Mouse (Mus musculus) E14TG2a.4 (cell line): Measurements from ENCODE around the gene Tnrc6a.

Experiments
- H3K27me3 ChIP-seq: 2 replicates; pipeline ENCODE4 v1.6.1; 2014; ENCODE audit warnings: low read length, control low read depth; ENCODE audit not compliant: insufficient read depth
- H3K36me3 ChIP-seq: 2 replicates; pipeline ENCODE4 v1.6.1; 2014; ENCODE audit warnings: low read length, control low read depth; ENCODE audit not compliant: insufficient read depth
- H3K4me1 ChIP-seq: replicated peaks from 2 replicates; pipeline ENCODE4 v1.6.1; 2014; ENCODE audit warnings: low read depth, low read length, control low read depth
- H3K4me3 ChIP-seq: replicated peaks from 2 replicates; pipeline ENCODE4 v1.5.1; 2014; ENCODE audit warnings: mild to moderate bottlenecking, low read length
- H3K9me3 ChIP-seq: 2 replicates; pipeline ENCODE4 v1.6.1; 2014; ENCODE audit warnings: low read length, control low read depth
- CTCF ChIP-seq: conservative IDR thresholded peaks from 2 replicates; pipeline ENCODE4 v1.5.1; 2014; ENCODE audit warnings: low read length
- NANOG ChIP-seq: IDR thresholded peaks from 2 replicates; pipeline ENCODE4 v1.6.1; 2014; ENCODE audit warnings: borderline replicate concordance, low read length, mixed read lengths
- POU5F1 ChIP-seq: IDR thresholded peaks from 2 replicates; pipeline ENCODE4 v1.6.1; 2014; ENCODE audit warnings: low read length, borderline replicate concordance

Gene Tnrc6a

DNA sequence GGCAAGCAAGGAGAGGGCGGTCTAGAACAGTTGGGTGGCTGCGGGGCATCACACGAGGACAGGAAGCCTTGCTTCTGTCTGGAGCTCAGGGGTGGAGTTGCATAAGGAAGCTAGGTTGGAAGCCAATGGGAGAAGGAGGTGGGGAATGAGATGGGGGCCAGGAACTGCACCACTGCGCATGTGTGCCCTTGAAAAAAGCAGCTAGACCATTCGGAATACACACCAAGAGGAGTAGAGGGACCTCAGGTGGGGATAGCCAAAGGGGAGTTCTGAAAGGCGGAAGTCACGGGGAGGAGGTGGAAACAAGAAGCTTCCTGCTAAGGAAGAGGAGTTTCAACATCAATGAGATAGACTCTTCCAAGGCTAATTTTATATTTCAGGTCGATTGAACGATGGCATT is 77.0 kb downstream of the Tnrc6a start:
- peaks cover 4% of the 10 kb centered on the region; the same call in 1 of the 2 replicates for H3K36me3 ChIP-seq
- TF ChIP-seq NANOG (no peak), CTCF (no peak), POU5F1 (no peak)
- no peaks in the 10 kb centered on the region for H3K27me3 ChIP-seq
- peaks cover 43% of the 10 kb centered on the region for H3K4me1 ChIP-seq
- peak overlapping the region; percentile 20; the same call in 1 of the 2 replicates for H3K4me3 ChIP-seq
- no peaks in the 10 kb centered on the region for H3K9me3 ChIP-seq

DNA sequence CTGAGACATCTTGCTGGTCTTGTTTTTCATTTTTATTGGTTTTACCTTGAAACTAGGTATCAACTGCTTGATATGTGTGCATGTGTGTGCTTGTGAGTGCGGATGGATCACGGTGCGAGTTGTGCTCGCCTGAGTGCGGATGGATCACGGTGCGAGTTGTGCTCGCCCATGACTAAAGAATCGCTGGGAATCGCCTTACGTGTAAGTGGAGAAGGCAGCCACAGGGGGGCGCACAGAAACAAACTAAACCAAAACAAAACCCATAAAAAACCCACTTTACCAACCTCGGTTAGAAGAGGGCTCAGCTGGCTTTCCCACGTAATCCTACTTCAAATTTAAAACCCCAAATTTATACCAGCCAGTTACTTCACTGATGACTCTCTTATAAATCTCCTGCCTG is 81.6 kb downstream of the Tnrc6a start:
- Histone ChIP-seq H3K9me3 (no peaks in the 10 kb centered on the region), H3K36me3 (no peaks in the 10 kb centered on the region), H3K4me3 (no peak overlapping the region), H3K4me1 (peaks cover 63% of the 10 kb centered on the region), H3K27me3 (no peaks in the 10 kb centered on the region)
- TF ChIP-seq CTCF (peak; percentile 56), POU5F1 (no peak)

DNA sequence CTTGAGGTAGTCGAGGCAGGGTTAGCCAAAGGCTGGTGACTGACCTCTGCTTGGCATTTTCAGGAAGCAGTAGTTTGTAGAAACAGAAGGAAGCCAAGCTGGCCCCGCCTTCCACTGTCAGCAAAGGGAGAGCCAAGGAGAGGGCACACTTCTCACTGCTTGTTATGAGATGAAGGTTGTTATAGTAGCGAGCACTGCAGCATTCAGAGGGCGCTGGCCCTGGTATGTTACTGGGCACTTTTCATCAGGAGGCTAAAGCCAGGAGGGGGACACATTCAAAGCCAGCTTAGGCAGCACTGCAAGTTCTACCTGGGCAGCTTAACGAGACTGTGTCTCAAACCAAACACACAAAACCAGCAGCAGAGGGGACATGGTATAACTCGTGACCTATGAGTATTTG is 83.9 kb downstream of the Tnrc6a start:
- Histone ChIP-seq H3K36me3 (no peaks in the 10 kb centered on the region), H3K9me3 (no peaks in the 10 kb centered on the region), H3K27me3 (no peaks in the 10 kb centered on the region), H3K4me3 (no peak overlapping the region), H3K4me1 (peaks cover 68% of the 10 kb centered on the region)
- TF ChIP-seq CTCF (no peak), POU5F1 (no peak), NANOG (no peak)

DNA sequence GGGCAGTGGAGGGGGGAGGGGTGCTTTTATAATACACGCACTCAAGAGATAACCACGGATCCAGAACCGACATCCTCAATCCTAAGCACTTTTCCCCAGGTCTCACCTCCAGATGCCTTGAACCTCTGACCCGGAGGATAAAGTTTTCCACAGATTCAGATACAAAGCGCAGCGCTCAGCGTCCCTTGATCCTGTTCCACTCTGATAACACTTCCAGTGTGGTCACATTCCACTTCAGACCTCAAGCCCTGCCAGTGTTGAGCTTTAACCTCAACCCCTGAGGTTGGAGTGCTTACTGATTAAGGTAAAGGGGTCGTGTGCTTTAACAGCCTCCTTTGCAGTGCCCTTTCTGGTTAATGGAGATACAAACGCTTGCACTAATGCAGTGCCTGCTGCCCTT is 86.2 kb downstream of the Tnrc6a start:
- H3K9me3 ChIP-seq, result no peaks in the 10 kb centered on the region
- H3K4me1 ChIP-seq, result peaks cover 80% of the 10 kb centered on the region
- H3K27me3 ChIP-seq, result no peaks in the 10 kb centered on the region
- H3K36me3 ChIP-seq, result no peaks in the 10 kb centered on the region
- TF ChIP-seq POU5F1, result no peak
- no peak for TF ChIP-seq NANOG
- no peak for TF ChIP-seq CTCF
- peak overlapping the region; percentile 66 for H3K4me3 ChIP-seq

DNA sequence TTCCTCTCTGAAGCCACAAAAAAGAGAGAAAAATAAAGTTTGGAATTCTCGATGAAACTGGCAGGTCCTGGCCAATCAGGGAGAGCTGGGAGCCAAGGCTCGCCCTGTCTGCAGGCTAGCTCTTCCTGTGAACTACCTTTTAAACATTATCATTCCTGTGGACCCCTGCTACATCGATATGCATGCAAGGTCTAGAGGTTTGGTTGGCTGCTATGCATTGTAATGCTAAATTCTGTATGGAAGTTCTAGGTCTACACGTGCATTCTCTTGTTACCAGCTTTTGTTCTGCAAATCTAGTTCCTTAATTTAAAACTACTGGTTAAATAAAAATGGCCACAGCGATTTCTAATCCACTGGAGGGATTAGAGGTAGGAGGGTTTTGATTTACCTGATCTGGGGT is 87.8 kb downstream of the Tnrc6a start:
- H3K4me1 ChIP-seq, result peaks cover 86% of the 10 kb centered on the region
- peak overlapping the region; percentile 66 for H3K4me3 ChIP-seq
- H3K9me3 ChIP-seq, result no peaks in the 10 kb centered on the region
- H3K36me3 ChIP-seq, result no peaks in the 10 kb centered on the region
- TF ChIP-seq NANOG, result no peak; the same call in 1 of the 2 replicates
- peak; percentile 89 for TF ChIP-seq POU5F1
- no peaks in the 10 kb centered on the region for H3K27me3 ChIP-seq

DNA sequence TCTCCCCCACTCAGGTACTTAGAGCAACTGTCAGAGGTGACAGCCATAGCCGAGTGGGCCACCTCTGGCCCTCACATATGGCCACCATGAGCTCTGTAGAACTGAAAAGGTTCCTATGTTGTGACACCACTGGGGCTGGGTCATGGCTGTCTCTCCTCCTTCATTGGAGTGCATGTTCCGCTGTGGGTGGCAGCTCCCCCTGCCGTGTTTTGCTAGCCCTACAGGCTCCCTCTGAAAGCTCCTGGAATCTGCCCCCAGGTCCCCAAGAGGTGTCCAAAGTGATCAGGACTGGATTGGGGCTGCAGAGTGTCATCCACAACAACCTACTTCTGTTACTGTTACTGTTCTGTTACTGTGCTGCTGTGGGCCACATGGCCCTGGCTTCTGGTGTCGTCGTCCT is 88.6 kb downstream of the Tnrc6a start:
- Histone ChIP-seq H3K4me1 (peaks cover 84% of the 10 kb centered on the region), H3K4me3 (no peak overlapping the region), H3K36me3 (no peaks in the 10 kb centered on the region), H3K9me3 (no peaks in the 10 kb centered on the region), H3K27me3 (no peaks in the 10 kb centered on the region)
- TF ChIP-seq NANOG, result no peak
- TF ChIP-seq POU5F1, result no peak
- peak; percentile 23 for TF ChIP-seq CTCF

DNA sequence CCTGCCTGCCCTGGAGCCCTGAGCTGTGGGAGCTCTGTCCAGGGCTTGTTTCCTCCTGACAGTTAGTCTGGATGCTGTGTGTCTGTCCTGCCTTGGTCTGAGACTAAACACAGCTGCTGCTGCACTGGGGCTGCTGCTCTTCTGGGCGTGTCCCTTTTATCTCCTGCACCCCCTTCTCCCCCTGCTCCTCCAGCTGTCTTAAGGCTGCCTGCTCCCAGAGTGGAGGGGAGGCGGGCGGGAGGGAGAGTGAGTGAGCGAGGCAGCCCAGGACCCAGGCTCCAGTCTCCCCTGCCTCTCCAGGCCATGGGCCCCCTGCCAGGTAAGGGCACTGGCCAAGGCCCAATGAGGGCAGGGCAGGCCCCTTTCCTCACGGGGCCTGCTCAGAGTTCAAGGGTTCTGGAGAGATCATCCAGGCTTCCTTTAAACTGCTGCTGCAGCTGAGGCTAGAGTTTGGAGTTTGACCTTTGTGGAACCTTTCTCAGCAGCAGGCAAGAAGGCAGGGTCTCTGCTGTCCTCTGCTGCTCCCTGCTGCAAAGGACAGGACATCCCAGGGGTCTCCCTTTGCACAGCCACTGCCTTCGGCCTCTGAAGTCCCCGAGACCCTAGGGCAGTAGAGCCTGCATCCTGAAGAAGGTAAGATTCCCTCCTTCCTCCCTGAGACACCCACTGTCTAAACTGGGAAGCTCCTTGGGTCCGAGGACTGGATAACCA is 90.8 kb downstream of the Tnrc6a start, which contains the start of gene Slc5a11:
TSS of gene Slc5a11 (plus strand) at position 416 of the 711 bp plus-strand sequence.
- no peaks in the 10 kb centered on the region for H3K9me3 ChIP-seq
- no peaks in the 10 kb centered on the region for H3K36me3 ChIP-seq
- H3K4me1 ChIP-seq, result peaks cover 86% of the 10 kb centered on the region
- no peaks in the 10 kb centered on the region for H3K27me3 ChIP-seq
- no peak for TF ChIP-seq POU5F1
- no peak for TF ChIP-seq NANOG
- no peak for TF ChIP-seq CTCF
- H3K4me3 ChIP-seq, result peak within 1 kb of the TSS; percentile 72

DNA sequence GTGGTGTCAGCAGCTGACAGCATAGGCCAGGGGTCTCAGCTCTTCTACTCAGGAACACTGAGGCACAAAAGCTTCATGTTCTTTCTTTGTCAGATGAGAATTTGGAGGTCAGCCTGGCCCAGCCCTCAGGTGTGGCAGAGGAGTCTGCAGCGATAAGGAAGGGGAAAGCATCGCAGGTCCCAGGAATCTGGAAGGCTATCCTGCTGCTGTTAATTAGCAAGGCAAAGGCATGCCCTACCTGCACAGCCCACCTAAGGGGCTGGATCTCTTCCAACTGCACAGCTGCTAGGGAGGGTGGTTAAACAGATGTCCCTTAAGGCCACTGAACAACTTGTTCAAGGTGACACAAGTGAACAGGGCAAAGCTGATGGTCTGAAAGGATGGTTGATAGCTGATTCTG is 91.5 kb downstream of the Tnrc6a start:
- no peaks in the 10 kb centered on the region for H3K9me3 ChIP-seq
- H3K4me3 ChIP-seq, result peak overlapping the region; percentile 72
- H3K27me3 ChIP-seq, result no peaks in the 10 kb centered on the region
- H3K4me1 ChIP-seq, result peaks cover 86% of the 10 kb centered on the region
- TF ChIP-seq NANOG (no peak), POU5F1 (no peak), CTCF (no peak)
- H3K36me3 ChIP-seq, result no peaks in the 10 kb centered on the region
